Comparison of ENCODE assay signal across 8 mouse cellular contexts in genomic region chr10:95894856-95895386, GRCm38 (mm10). TPM values are rescaled to one million over a fixed set of nuclear protein-coding genes. Genes with fewer than 3 reads are reported as not detected.
DNase-seq lines count a peak whose midpoint lies in the region; ATAC-seq and TF ChIP-seq lines count a peak whose summit lies in the region.

No protein-coding gene starts in this region.

- H3K27ac ChIP-seq in embryonic facial prominence, embryonic 12.5 days, result no peak overlapping the region
- peak overlapping the region; percentile 65; the same call in 1 of the 2 replicates for H3K27ac ChIP-seq in heart, embryonic 10.5 days
- H3K27ac ChIP-seq in kidney, embryonic 14.5 days (ENCODE audit: low read depth, low read length), result no peak overlapping the region
- no peak overlapping the region for H3K27ac ChIP-seq in limb, embryonic 13.5 days
- H3K27ac ChIP-seq in midbrain, embryonic 13.5 days, result no peak overlapping the region
- no peak overlapping the region for H3K27ac ChIP-seq in spleen, adult 2 months (ENCODE audit: insufficient read depth, low read length)

- no peaks in the 10 kb centered on the region for H3K36me3 ChIP-seq in embryonic facial prominence, embryonic 12.5 days
- H3K36me3 ChIP-seq in heart, embryonic 10.5 days, result no peaks in the 10 kb centered on the region
- H3K36me3 ChIP-seq in kidney, embryonic 14.5 days (ENCODE audit: control insufficient read depth, insufficient read depth, low read length), result no peaks in the 10 kb centered on the region
- no peaks in the 10 kb centered on the region for H3K36me3 ChIP-seq in limb, embryonic 13.5 days
- H3K36me3 ChIP-seq in midbrain, embryonic 13.5 days, result no peaks in the 10 kb centered on the region
- no peaks in the 10 kb centered on the region for H3K36me3 ChIP-seq in spleen, adult 2 months (ENCODE audit: control insufficient read depth, insufficient read depth, low read length)

- no peaks in the 10 kb centered on the region for H3K9me3 ChIP-seq in embryonic facial prominence, embryonic 12.5 days
- H3K9me3 ChIP-seq in heart, embryonic 10.5 days, result no peaks in the 10 kb centered on the region
- no peaks in the 10 kb centered on the region for H3K9me3 ChIP-seq in kidney, embryonic 14.5 days (ENCODE audit: control insufficient read depth, low read length)
- no peaks in the 10 kb centered on the region for H3K9me3 ChIP-seq in limb, embryonic 13.5 days
- no peaks in the 10 kb centered on the region for H3K9me3 ChIP-seq in midbrain, embryonic 13.5 days

- peak overlapping the region; percentile 46 for H3K4me2 ChIP-seq in embryonic facial prominence, embryonic 12.5 days (replicated peaks)
- H3K4me2 ChIP-seq in kidney, embryonic 14.5 days (replicated peaks; ENCODE audit: low read depth, low read length), result peak overlapping the region; percentile 53
- H3K4me2 ChIP-seq in limb, embryonic 13.5 days (replicated peaks), result peak overlapping the region; percentile 61
- peak overlapping the region; percentile 48 for H3K4me2 ChIP-seq in midbrain, embryonic 13.5 days (replicated peaks)

- no peaks in the 10 kb centered on the region for H3K4me1 ChIP-seq in embryonic facial prominence, embryonic 12.5 days
- H3K4me1 ChIP-seq in heart, embryonic 10.5 days, result peaks cover 6% of the 10 kb centered on the region; the same call in 1 of the 2 replicates
- no peaks in the 10 kb centered on the region for H3K4me1 ChIP-seq in kidney, embryonic 14.5 days (ENCODE audit: control insufficient read depth, insufficient read depth, low read length)
- peaks cover 8% of the 10 kb centered on the region; the same call in 1 of the 2 replicates for H3K4me1 ChIP-seq in limb, embryonic 13.5 days
- peaks cover 4% of the 10 kb centered on the region for H3K4me1 ChIP-seq in midbrain, embryonic 13.5 days (replicated peaks)
- no peaks in the 10 kb centered on the region for H3K4me1 ChIP-seq in spleen, adult 2 months (ENCODE audit: control insufficient read depth, insufficient read depth, insufficient read length)

- TF ChIP-seq CTCF in spleen, adult 2 months (IDR thresholded peaks at IDR 0.05; ENCODE audit: extremely low read depth, insufficient read depth, insufficient read length, insufficient replicate concordance), result peak; percentile 81; the same call in 1 of the 2 replicates

- ATAC-seq in embryonic facial prominence, embryonic 12.5 days (ENCODE audit: insufficient number of reproducible peaks, insufficient read depth, low FRiP score, low TSS enrichment), result no peak
- peak; percentile 82 for ATAC-seq in kidney, embryonic 14.5 days (ENCODE audit: low FRiP score, low TSS enrichment)
- peak; percentile 75; the same call in 1 of the 2 replicates for ATAC-seq in limb, embryonic 13.5 days (ENCODE audit: low FRiP score, low read depth)
- peak; percentile 78; the same call in 1 of the 2 replicates for ATAC-seq in midbrain, embryonic 13.5 days

- peak; percentile 50 to 60 for DNase-seq in B cell, adult 2 months
- peak; percentile 35 for DNase-seq in adrenal gland, postnatal 25 days
- DNase-seq in heart, embryonic 10.5 days (ENCODE audit: low spot score), result peak; percentile 82
- peak; percentile 15 to 30 for DNase-seq in spleen, adult 2 months (ENCODE audit: low read depth in 1 of 2, low spot score in 2 of 2)

- H3K9ac ChIP-seq in embryonic facial prominence, embryonic 12.5 days, result no peak overlapping the region
- H3K9ac ChIP-seq in kidney, embryonic 14.5 days (ENCODE audit: low read depth, low read length), result no peak overlapping the region
- H3K9ac ChIP-seq in limb, embryonic 13.5 days, result no peak overlapping the region
- peak overlapping the region; percentile 57 for H3K9ac ChIP-seq in midbrain, embryonic 13.5 days (replicated peaks)

- H3K27me3 ChIP-seq in embryonic facial prominence, embryonic 12.5 days, result no peaks in the 10 kb centered on the region
- no peaks in the 10 kb centered on the region for H3K27me3 ChIP-seq in heart, embryonic 10.5 days (ENCODE audit: insufficient read depth, poor library complexity, severe bottlenecking)
- H3K27me3 ChIP-seq in kidney, embryonic 14.5 days (ENCODE audit: control insufficient read depth, insufficient read depth, low read length), result no peaks in the 10 kb centered on the region
- no peaks in the 10 kb centered on the region for H3K27me3 ChIP-seq in limb, embryonic 13.5 days
- no peaks in the 10 kb centered on the region for H3K27me3 ChIP-seq in midbrain, embryonic 13.5 days
- H3K27me3 ChIP-seq in spleen, adult 2 months (ENCODE audit: control insufficient read depth, insufficient read depth, low read length), result no peaks in the 10 kb centered on the region

- TF ChIP-seq POLR2A in spleen, adult 2 months (IDR thresholded peaks at IDR 0.05; ENCODE audit: low read depth, low read length), result no peak

- peak overlapping the region; percentile 18; the same call in 1 of the 2 replicates for H3K4me3 ChIP-seq in embryonic facial prominence, embryonic 12.5 days
- peak overlapping the region; percentile 58 for H3K4me3 ChIP-seq in heart, embryonic 10.5 days
- H3K4me3 ChIP-seq in kidney, embryonic 14.5 days (ENCODE audit: low read length), result peak overlapping the region; percentile 34; the same call in 1 of the 2 replicates
- H3K4me3 ChIP-seq in limb, embryonic 13.5 days, result peak overlapping the region; percentile 37
- H3K4me3 ChIP-seq in midbrain, embryonic 13.5 days (replicated peaks), result peak overlapping the region; percentile 26
- H3K4me3 ChIP-seq in spleen, adult 2 months (ENCODE audit: extremely low read depth, insufficient read depth, insufficient read length), result peak overlapping the region; percentile 22; the same call in 1 of the 2 replicates

- 44% methylated on average over 10 of the region's 10 CpGs for WGBS in embryonic facial prominence, embryonic 12.5 days
- WGBS in heart, embryonic 10.5 days, result 36% methylated on average over 10 of the region's 10 CpGs
- 38% methylated on average over 10 of the region's 10 CpGs for WGBS in kidney, embryonic 14.5 days
- 43% methylated on average over 10 of the region's 10 CpGs for WGBS in limb, embryonic 13.5 days
- 45% methylated on average over 10 of the region's 10 CpGs for WGBS in midbrain, embryonic 13.5 days
- 39% methylated on average over 10 of the region's 10 CpGs for WGBS in spleen, adult 2 months

RNA-seq across cellular contexts. Expression of gene Eea1, which starts 45.5 kb away (rescaled TPM):
- total RNA-seq in adrenal gland, postnatal 25 days (2021), result 36.6 and 38.4 TPM in 2 replicates
- polyA plus RNA-seq in embryonic facial prominence, embryonic 12.5 days (2016; fragmentation: Nextera tagmentation; extraction: Ambion mirVana), result 15.7 and 16.6 TPM in 2 replicates
- 13.2 and 16.8 TPM in 2 replicates for polyA plus RNA-seq in heart, embryonic 10.5 days (2016; fragmentation: Nextera tagmentation; extraction: Ambion mirVana)
- polyA plus RNA-seq in kidney, embryonic 14.5 days (2014; fragmentation: Nextera tagmentation; extraction: Ambion mirVana), result 15.5 and 20.0 TPM in 2 replicates
- polyA plus RNA-seq in limb, embryonic 13.5 days (2015; fragmentation: Nextera tagmentation; extraction: Ambion mirVana), result 17.6 and 19.4 TPM in 2 replicates
- polyA plus RNA-seq in midbrain, embryonic 13.5 days (2015; fragmentation: Nextera tagmentation; extraction: Ambion mirVana), result 18.9 and 19.2 TPM in 2 replicates
- 2.1 and 2.4 TPM in 2 replicates for polyA plus RNA-seq in spleen, adult 2 months (2012; rRNA removed)

RNA-seq across cellular contexts. Expression of gene Gm33543, which starts 52.2 kb away (rescaled TPM):
- total RNA-seq in adrenal gland, postnatal 25 days (2021), result not detected in 2 replicates
- not detected in 2 replicates for polyA plus RNA-seq in embryonic facial prominence, embryonic 12.5 days (2016; fragmentation: Nextera tagmentation; extraction: Ambion mirVana)
- not detected in 2 replicates for polyA plus RNA-seq in heart, embryonic 10.5 days (2016; fragmentation: Nextera tagmentation; extraction: Ambion mirVana)
- not detected in 2 replicates for polyA plus RNA-seq in kidney, embryonic 14.5 days (2014; fragmentation: Nextera tagmentation; extraction: Ambion mirVana)
- not detected in 2 replicates for polyA plus RNA-seq in limb, embryonic 13.5 days (2015; fragmentation: Nextera tagmentation; extraction: Ambion mirVana)
- not detected in 2 replicates for polyA plus RNA-seq in midbrain, embryonic 13.5 days (2015; fragmentation: Nextera tagmentation; extraction: Ambion mirVana)
- polyA plus RNA-seq in spleen, adult 2 months (2012; rRNA removed), result not detected in 2 replicates

Comparison
In these comparisons a context has a peak if more than half of its experiments do, and no peak if none do; other contexts are left out.
1. DNase-seq: peak in every context shown above with its lines; median percentile 82 in heart, embryonic 10.5 days; 55 in B cell, adult 2 months; 35 in adrenal gland, postnatal 25 days; 22 in spleen, adult 2 months.